In genomic region chr12:54675396-54675795, GRCm38 (mm10) we compare ENCODE assay signal across 23 mouse cellular contexts. TPM values are rescaled to one million over a fixed set of nuclear protein-coding genes. Genes with fewer than 3 reads are reported as not detected.
DNase-seq lines count a peak whose midpoint lies in the region; ATAC-seq and TF ChIP-seq lines count a peak whose summit lies in the region.
"Had no signal": no experiment of that assay in that cellular context is flagged by ENCODE, and none has a peak within 500 bp of the region (broad histone marks: within the 10 kb centered on the region; RNA-seq: fewer than 3 reads in every experiment).

No protein-coding gene starts in this region.

- ATAC-seq in intestine, postnatal 0 days = no peak
- ATAC-seq in intestine, embryonic 16.5 days = no peak
- no peak for ATAC-seq in liver, postnatal 0 days
- no peak for ATAC-seq in liver, embryonic 12.5 days
- ATAC-seq: forebrain, embryonic 13.5 days; midbrain, embryonic 15.5 days had no signal

- H3K27me3 ChIP-seq in intestine, postnatal 0 days (replicated peaks; ENCODE audit: control insufficient read depth, insufficient read depth, low read length) = no peaks in the 10 kb centered on the region
- no peaks in the 10 kb centered on the region for H3K27me3 ChIP-seq in intestine, embryonic 16.5 days (replicated peaks; ENCODE audit: control insufficient read depth, insufficient read depth, low read length)
- H3K27me3 ChIP-seq in liver, postnatal 0 days (ENCODE audit: insufficient read depth, low read length) = no peaks in the 10 kb centered on the region
- H3K27me3 ChIP-seq in liver, embryonic 12.5 days (replicated peaks) = no peaks in the 10 kb centered on the region
- H3K27me3 ChIP-seq: forebrain, embryonic 13.5 days; heart, embryonic 13.5 days; lung, embryonic 15.5 days; midbrain, embryonic 15.5 days; neural tube, embryonic 15.5 days; stomach, embryonic 15.5 days had no signal

- H3K4me1 ChIP-seq in intestine, postnatal 0 days (replicated peaks; ENCODE audit: control insufficient read depth, insufficient read depth, low read length) = no peaks in the 10 kb centered on the region
- no peaks in the 10 kb centered on the region for H3K4me1 ChIP-seq in intestine, embryonic 16.5 days (ENCODE audit: control insufficient read depth, insufficient read depth, low read length)
- H3K4me1 ChIP-seq in liver, postnatal 0 days (ENCODE audit: insufficient read depth) = 0 out of 2 replicates have a peak, but pooled peaks cover 3% of the 10 kb centered on the region
- no peaks in the 10 kb centered on the region for H3K4me1 ChIP-seq in liver, embryonic 12.5 days
- H3K4me1 ChIP-seq: forebrain, embryonic 13.5 days; heart, embryonic 13.5 days; lung, embryonic 15.5 days; midbrain, embryonic 15.5 days; neural tube, embryonic 15.5 days; stomach, embryonic 15.5 days had no signal

- TF ChIP-seq CTCF in intestine, postnatal 0 days (IDR thresholded peaks at IDR 0.05; ENCODE audit: low read depth) = peak; percentile 44
- peak; percentile 35 for TF ChIP-seq CTCF in liver, postnatal 0 days (IDR thresholded peaks at IDR 0.05; ENCODE audit: low read depth)

- no peaks in the 10 kb centered on the region for H3K9me3 ChIP-seq in intestine, postnatal 0 days (ENCODE audit: control insufficient read depth)
- no peaks in the 10 kb centered on the region for H3K9me3 ChIP-seq in intestine, embryonic 16.5 days (ENCODE audit: control insufficient read depth, low read length)
- H3K9me3 ChIP-seq in liver, postnatal 0 days (ENCODE audit: low read length) = no peaks in the 10 kb centered on the region
- no peaks in the 10 kb centered on the region for H3K9me3 ChIP-seq in liver, embryonic 12.5 days (replicated peaks)
- H3K9me3 ChIP-seq: forebrain, embryonic 13.5 days; heart, embryonic 13.5 days; lung, embryonic 15.5 days; midbrain, embryonic 15.5 days; neural tube, embryonic 15.5 days; stomach, embryonic 15.5 days had no signal

- 95% methylated on average over 4 of the region's 4 CpGs for WGBS in intestine, postnatal 0 days
- WGBS in intestine, embryonic 16.5 days = 98% methylated on average over 4 of the region's 4 CpGs
- WGBS in liver, postnatal 0 days (ENCODE audit: insufficient replicate concordance) = 84% methylated on average over 4 of the region's 4 CpGs
- WGBS in liver, embryonic 12.5 days (ENCODE audit: insufficient replicate concordance) = 86% methylated on average over 4 of the region's 4 CpGs

- H3K9ac ChIP-seq in intestine, postnatal 0 days (ENCODE audit: low read depth, low read length) = no peak overlapping the region
- no peak overlapping the region for H3K9ac ChIP-seq in intestine, embryonic 16.5 days (ENCODE audit: low read depth, low read length)
- no peak overlapping the region for H3K9ac ChIP-seq in liver, postnatal 0 days (replicated peaks)
- no peak overlapping the region for H3K9ac ChIP-seq in liver, embryonic 12.5 days
- H3K9ac ChIP-seq: forebrain, embryonic 13.5 days; heart, embryonic 13.5 days; lung, embryonic 15.5 days; midbrain, embryonic 15.5 days; neural tube, embryonic 15.5 days; stomach, embryonic 15.5 days had no signal

- no peak overlapping the region for H3K27ac ChIP-seq in intestine, postnatal 0 days (ENCODE audit: low read depth, low read length)
- H3K27ac ChIP-seq in intestine, embryonic 16.5 days (ENCODE audit: low read length) = no peak overlapping the region
- no peak overlapping the region for H3K27ac ChIP-seq in liver, postnatal 0 days (ENCODE audit: low read depth)
- no peak overlapping the region for H3K27ac ChIP-seq in liver, embryonic 12.5 days
- H3K27ac ChIP-seq: forebrain, embryonic 13.5 days; heart, embryonic 13.5 days; lung, embryonic 15.5 days; macrophage; midbrain, embryonic 15.5 days; neural tube, embryonic 15.5 days; stomach, embryonic 15.5 days had no signal

- DNase-seq in liver, postnatal 0 days = no peak
- peak; percentile 40 for DNase-seq in ES-CJ7 (ENCODE audit: low read depth, low spot score)
- peak; percentile 66 for DNase-seq in R1 (ENCODE audit: low read depth, low spot score)
- no peak for DNase-seq in urinary bladder, adult 18-20 months (ENCODE audit: low spot score in 2 of 2)
- DNase-seq: adrenal gland, postnatal 25 days; cerebellum, adult 9-10 months; gastrocnemius, postnatal 10 days; heart, adult 11 months; heart, postnatal 14 days; kidney, adult 8-10 months; right cerebral cortex, adult 18-20 months; thymus, adult 18-20 months; thymus, postnatal 4 days had no signal

- H3K4me3 ChIP-seq in intestine, postnatal 0 days (ENCODE audit: low read depth, low read length) = no peak overlapping the region
- no peak overlapping the region for H3K4me3 ChIP-seq in intestine, embryonic 16.5 days (ENCODE audit: low read length)
- H3K4me3 ChIP-seq in liver, postnatal 0 days (ENCODE audit: low read depth, low read length) = no peak overlapping the region
- no peak overlapping the region for H3K4me3 ChIP-seq in liver, embryonic 12.5 days
- H3K4me3 ChIP-seq: forebrain, embryonic 13.5 days; heart, embryonic 13.5 days; lung, embryonic 15.5 days; midbrain, embryonic 15.5 days; neural tube, embryonic 15.5 days; stomach, embryonic 15.5 days had no signal

- no peak overlapping the region for H3K4me2 ChIP-seq in intestine, postnatal 0 days (replicated peaks; ENCODE audit: low read depth)
- no peak overlapping the region for H3K4me2 ChIP-seq in intestine, embryonic 16.5 days (ENCODE audit: low read depth, low read length)
- H3K4me2 ChIP-seq in liver, postnatal 0 days (ENCODE audit: low read depth, low read length) = no peak overlapping the region
- H3K4me2 ChIP-seq in liver, embryonic 12.5 days = no peak overlapping the region
- H3K4me2 ChIP-seq: forebrain, embryonic 13.5 days; heart, embryonic 13.5 days; lung, embryonic 15.5 days; midbrain, embryonic 15.5 days; neural tube, embryonic 15.5 days; stomach, embryonic 15.5 days had no signal

- no peak for TF ChIP-seq EP300 in liver, postnatal 0 days (IDR thresholded peaks at IDR 0.05; ENCODE audit: low read depth)

- H3K36me3 ChIP-seq in intestine, postnatal 0 days (ENCODE audit: control insufficient read depth, insufficient read depth) = peaks cover 61% of the 10 kb centered on the region
- peaks cover 11% of the 10 kb centered on the region for H3K36me3 ChIP-seq in intestine, embryonic 16.5 days (ENCODE audit: control insufficient read depth, insufficient read depth, low read length)
- peaks cover 45% of the 10 kb centered on the region for H3K36me3 ChIP-seq in liver, postnatal 0 days (replicated peaks; ENCODE audit: insufficient read depth, low read length)
- H3K36me3 ChIP-seq in liver, embryonic 12.5 days = peaks cover 76% of the 10 kb centered on the region

RNA-seq across cellular contexts. Expression of gene Sptssa, which starts 19.0 kb away (rescaled TPM):
- polyA plus RNA-seq in intestine, postnatal 0 days (2015; fragmentation: Nextera tagmentation; extraction: Ambion mirVana) = 168 and 172 TPM in 2 replicates
- polyA plus RNA-seq in intestine, embryonic 16.5 days (2015; fragmentation: Nextera tagmentation; extraction: Ambion mirVana) = 234 and 236 TPM in 2 replicates
- polyA plus RNA-seq in liver, postnatal 0 days (2015; fragmentation: Nextera tagmentation; extraction: Ambion mirVana) = 119 and 134 TPM in 2 replicates
- polyA plus RNA-seq in liver, embryonic 12.5 days (2016; fragmentation: Nextera tagmentation; extraction: Ambion mirVana) = 58.8 and 58.9 TPM in 2 replicates

RNA-seq across cellular contexts. Expression of gene Eapp, which starts 20.3 kb away (rescaled TPM):
- 93.6 and 94.1 TPM in 2 replicates for polyA plus RNA-seq in intestine, postnatal 0 days (2015; fragmentation: Nextera tagmentation; extraction: Ambion mirVana)
- polyA plus RNA-seq in intestine, embryonic 16.5 days (2015; fragmentation: Nextera tagmentation; extraction: Ambion mirVana) = 57.8 and 60.9 TPM in 2 replicates
- 40.3 and 44.2 TPM in 2 replicates for polyA plus RNA-seq in liver, postnatal 0 days (2015; fragmentation: Nextera tagmentation; extraction: Ambion mirVana)
- 47.1 and 48.3 TPM in 2 replicates for polyA plus RNA-seq in liver, embryonic 12.5 days (2016; fragmentation: Nextera tagmentation; extraction: Ambion mirVana)

Comparison
In these comparisons a context has a peak if more than half of its experiments do, and no peak if none do; other contexts are left out.
1. DNase-seq: peak in ES-CJ7 (single experiment) and R1 (single experiment); none in liver, postnatal 0 days (single experiment) and urinary bladder, adult 18-20 months (0 of 2).